ENCODE assay signal across 8 mouse cellular contexts in the genomic region with DNA sequence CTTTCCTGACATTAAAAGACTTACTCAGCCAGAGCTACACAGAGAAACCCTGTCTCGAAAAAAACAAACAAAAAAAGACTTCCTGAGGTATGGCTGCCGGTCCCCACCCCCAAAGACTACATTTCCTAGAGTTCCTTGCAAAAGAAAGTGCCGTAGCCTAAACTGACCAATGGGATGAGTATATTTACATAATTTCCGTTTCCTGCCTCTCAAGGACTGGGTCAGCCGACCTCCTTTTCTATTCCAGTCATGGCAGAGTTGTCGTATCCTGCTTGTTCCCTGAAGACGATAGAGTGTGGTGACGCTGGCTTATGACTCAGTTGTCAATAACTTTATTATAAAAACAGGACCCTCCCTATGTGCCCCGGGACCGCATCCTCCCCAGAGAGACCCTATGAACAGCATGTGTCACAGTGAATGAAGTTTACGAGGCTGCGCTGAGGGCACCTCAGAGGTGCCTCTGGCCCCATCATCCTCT. TPM values are rescaled to one million over a fixed set of nuclear protein-coding genes. Genes with fewer than 3 reads are reported as not detected.
DNase-seq lines count a peak whose midpoint lies in the region; ATAC-seq and TF ChIP-seq lines count a peak whose summit lies in the region.

No protein-coding gene starts in this region.

- peaks cover 20% of the 10 kb centered on the region for H3K36me3 ChIP-seq in intestine, embryonic 15.5 days
- H3K36me3 ChIP-seq in splenic B cell, adult 2 months (ENCODE audit: control insufficient read depth, insufficient read depth, low read length, poor library complexity, severe bottlenecking) = peaks cover 5% of the 10 kb centered on the region

- peak overlapping the region; percentile 47 for H3K9ac ChIP-seq in intestine, embryonic 15.5 days

- DNase-seq in frontal cortex, adult 2 months (ENCODE audit: extremely low spot score in 1 of 2, low spot score in 1 of 2) = peak; percentile 74 to 86
- no peak for DNase-seq in frontal cortex, postnatal 25 days (ENCODE audit: low spot score in 2 of 2)
- peak; percentile 70 to 86 for DNase-seq in cerebellum, adult 2 months
- peak; percentile 67 for DNase-seq in forelimb bud, embryonic 11.5 days (ENCODE audit: low read depth, low spot score)
- DNase-seq in left cerebral cortex, postnatal 4 days = peak; percentile 49
- DNase-seq in mesoderm, embryonic 11.5 days (ENCODE audit: low read depth, low spot score) = peak; percentile 72
- peak; percentile 87 for DNase-seq in splenic B cell, adult 2 months (ENCODE audit: low read depth, low spot score)

- ATAC-seq in intestine, embryonic 15.5 days = peak; percentile 87

- WGBS in cerebellum, adult 2 months = 13% methylated on average over 12 of the region's 12 CpGs
- 23% methylated on average over 12 of the region's 12 CpGs for WGBS in intestine, embryonic 15.5 days

- intact Hi-C loops in left cerebral cortex, postnatal 4 days (cut with DNase I) = no loop called here

- TF ChIP-seq CTCF in cerebellum, adult 2 months (IDR thresholded peaks at IDR 0.05; ENCODE audit: borderline replicate concordance, insufficient read depth, low read depth, low read length) = no peak

- peak overlapping the region; percentile 79 for H3K4me3 ChIP-seq in cerebellum, adult 2 months (replicated peaks; ENCODE audit: insufficient read depth, low read depth, low read length)
- peak overlapping the region; percentile 38 for H3K4me3 ChIP-seq in intestine, embryonic 15.5 days (replicated peaks)

- peak overlapping the region; percentile 88 for H3K27ac ChIP-seq in cerebellum, adult 2 months (ENCODE audit: insufficient read depth, low read length)
- H3K27ac ChIP-seq in intestine, embryonic 15.5 days = peak overlapping the region; percentile 65

- peak; percentile 97; the same call in 1 of the 2 replicates for TF ChIP-seq POLR2A in cerebellum, adult 2 months (IDR thresholded peaks at IDR 0.05; ENCODE audit: borderline replicate concordance, insufficient read depth, low read length)

- H3K9me3 ChIP-seq in intestine, embryonic 15.5 days = no peaks in the 10 kb centered on the region

- no peaks in the 10 kb centered on the region for H3K27me3 ChIP-seq in cerebellum, adult 2 months (ENCODE audit: control insufficient read depth, insufficient read depth, low read length)
- H3K27me3 ChIP-seq in intestine, embryonic 15.5 days (replicated peaks) = no peaks in the 10 kb centered on the region
- H3K27me3 ChIP-seq in splenic B cell, adult 2 months (ENCODE audit: control insufficient read depth, insufficient read depth, low read length, poor library complexity, severe bottlenecking) = no peaks in the 10 kb centered on the region

- H3K4me2 ChIP-seq in intestine, embryonic 15.5 days (replicated peaks) = peak overlapping the region; percentile 66

- H3K4me1 ChIP-seq in cerebellum, adult 2 months (ENCODE audit: control insufficient read depth, insufficient read depth, low read length) = peaks cover 5% of the 10 kb centered on the region; the same call in 1 of the 2 replicates
- H3K4me1 ChIP-seq in intestine, embryonic 15.5 days (replicated peaks) = peaks cover 13% of the 10 kb centered on the region

RNA-seq across cellular contexts. Expression of gene Ticam1, which starts 7.4 kb away (rescaled TPM):
- polyA plus RNA-seq in frontal cortex, adult 2 months (2012; rRNA removed) = 4.5 and 5.0 TPM in 2 replicates
- polyA plus RNA-seq in cerebellum, adult 2 months (2012; rRNA removed) = 4.5 and 4.7 TPM in 2 replicates
- polyA plus RNA-seq in intestine, embryonic 15.5 days (2015; fragmentation: Nextera tagmentation; extraction: Ambion mirVana) = 11.3 and 13.3 TPM in 2 replicates
- 1 to 10 TPM; 3.4 to 3.7 TPM for total RNA-seq in left cerebral cortex, postnatal 4 days (2021)

RNA-seq across cellular contexts. Expression of gene Fem1a, which starts 12.6 kb away (rescaled TPM):
- 23.7 and 24.1 TPM in 2 replicates for polyA plus RNA-seq in frontal cortex, adult 2 months (2012; rRNA removed)
- 19.9 and 21.8 TPM in 2 replicates for polyA plus RNA-seq in cerebellum, adult 2 months (2012; rRNA removed)
- 12.5 and 12.8 TPM in 2 replicates for polyA plus RNA-seq in intestine, embryonic 15.5 days (2015; fragmentation: Nextera tagmentation; extraction: Ambion mirVana)
- total RNA-seq in left cerebral cortex, postnatal 4 days (2021) = 10 to 100 TPM; 41.4 to 45.7 TPM

RNA-seq across cellular contexts. Expression of gene Plin3, which starts 23.5 kb away (rescaled TPM):
- polyA plus RNA-seq in frontal cortex, adult 2 months (2012; rRNA removed) = 10.8 and 11.2 TPM in 2 replicates
- polyA plus RNA-seq in cerebellum, adult 2 months (2012; rRNA removed) = 15.6 and 20.9 TPM in 2 replicates
- polyA plus RNA-seq in intestine, embryonic 15.5 days (2015; fragmentation: Nextera tagmentation; extraction: Ambion mirVana) = 153 and 195 TPM in 2 replicates
- total RNA-seq in left cerebral cortex, postnatal 4 days (2021) = 1 to 10 TPM; 4.5 to 6.1 TPM

RNA-seq across cellular contexts. Expression of gene Arrdc5, which starts 30.9 kb away (rescaled TPM):
- not detected in 2 replicates for polyA plus RNA-seq in frontal cortex, adult 2 months (2012; rRNA removed)
- not detected in 2 replicates for polyA plus RNA-seq in cerebellum, adult 2 months (2012; rRNA removed)
- not detected in 2 replicates for polyA plus RNA-seq in intestine, embryonic 15.5 days (2015; fragmentation: Nextera tagmentation; extraction: Ambion mirVana)
- total RNA-seq in left cerebral cortex, postnatal 4 days (2021) = not detected

RNA-seq across cellular contexts. Expression of gene Uhrf1, which starts 33.9 kb away (rescaled TPM):
- polyA plus RNA-seq in frontal cortex, adult 2 months (2012; rRNA removed) = 1.8 and 2.1 TPM in 2 replicates
- polyA plus RNA-seq in cerebellum, adult 2 months (2012; rRNA removed) = 0.65 and 0.71 TPM in 2 replicates
- 124 and 125 TPM in 2 replicates for polyA plus RNA-seq in intestine, embryonic 15.5 days (2015; fragmentation: Nextera tagmentation; extraction: Ambion mirVana)
- total RNA-seq in left cerebral cortex, postnatal 4 days (2021) = 10 to 100 TPM; 12.3 to 16.2 TPM

Comparison
In these comparisons a context has a peak if more than half of its experiments do, and no peak if none do; other contexts are left out.
1. DNase-seq: peak in frontal cortex, adult 2 months (2 of 2), cerebellum, adult 2 months (2 of 2), forelimb bud, embryonic 11.5 days (single experiment), left cerebral cortex, postnatal 4 days (single experiment), mesoderm, embryonic 11.5 days (single experiment) and splenic B cell, adult 2 months (single experiment); none in frontal cortex, postnatal 25 days (0 of 2).